ENCODE assay signal across 2 mouse cellular contexts in genomic region chr5:114976935-114977334, GRCm38 (mm10).
TF ChIP-seq lines count a peak whose summit lies in the region.

No protein-coding gene starts in this region.

TF ChIP-seq in CH12.LX, 34 proteins besides CTCF, POLR2A, EP300 and RAD21:
- TF ChIP-seq ZKSCAN1 (IDR thresholded peaks at IDR 0.05; ENCODE audit: borderline replicate concordance, low read depth, low read length) = no peak
- peak; percentile 91 for TF ChIP-seq TBP (conservative IDR thresholded peaks at IDR 0.05; ENCODE audit: low read depth, low read length)
- TF ChIP-seq MYC (IDR thresholded peaks at IDR 0.05; ENCODE audit: low read depth, low read length) = no peak

TF ChIP-seq in MEL, 35 proteins besides CTCF, POLR2A, EP300 and RAD21:
- no peak for TF ChIP-seq RCOR1 (IDR thresholded peaks at IDR 0.05; ENCODE audit: low read depth, low read length)
- peak; percentile 97 for TF ChIP-seq TBP (IDR thresholded peaks at IDR 0.05; ENCODE audit: low read depth, low read length)
